Mouse (Mus musculus) erythroid progenitor cell, adult 5-6 weeks (primary cell): ENCODE data around the gene Ppp2r2c. TPM values are rescaled to one million over a fixed set of nuclear protein-coding genes. Genes with fewer than 3 reads are reported as not detected.

Experiments used
- ATAC-seq: replicated peaks from 2 replicates; pipeline ENCODE4 v1.8.0; 2016; ENCODE audit warnings: moderate number of reproducible peaks, mild to moderate bottlenecking, moderate TSS enrichment, inconsistent platforms; ENCODE audit not compliant: poor library complexity, low FRiP score, severe bottlenecking
- total RNA-seq, 2 experiments: library from RNA; stranded (forward) in 1 of 2; stranded (reverse) in 1 of 2; fragments of 150-400 nt in 1 of 2; fragments of 186-747, 209-891 nt in 1 of 2; gene quantifications; 2 replicates each; pipeline versions ENCODE4 v1.2.3 to v1.2.4; 2015 to 2017; ENCODE audit warnings: low replicate concordance in 2 of 2

Gene Ppp2r2c
- total RNA-seq (2015; ENCODE audit: low replicate concordance) (not detected in 2 replicates), total RNA-seq (2017; ENCODE audit: low replicate concordance) (not detected in 2 replicates)

GRCm38 (mm10) chr5:36868266-36869090 lies at the start of gene Ppp2r2c:
TSS of gene Ppp2r2c (plus strand) at chr5:36868513.
- no peak for ATAC-seq

- ATAC-seq: no peak
Observed at GRCm38 (mm10) chr5:36819742-36820141, 48.6 kb upstream of the Ppp2r2c start.

- ATAC-seq: peak; percentile 46; the same call in 1 of the 2 replicates
Observed at GRCm38 (mm10) chr5:36820142-36820541, 48.2 kb upstream of the Ppp2r2c start.

GRCm38 (mm10) chr5:36822907-36823306 lies 45.4 kb upstream of the Ppp2r2c start:
- no peak for ATAC-seq

GRCm38 (mm10) chr5:36829098-36829497 lies 39.2 kb upstream of the Ppp2r2c start:
- no peak for ATAC-seq

GRCm38 (mm10) chr5:36829913-36830879 lies 38.1 kb upstream of the Ppp2r2c start, which contains the start of gene Man2b2:
TSS of gene Man2b2 (minus strand) at chr5:36830653.
- peak; percentile 81 for ATAC-seq

GRCm38 (mm10) chr5:36831272-36831671 lies 37.0 kb upstream of the Ppp2r2c start:
- no peak for ATAC-seq

GRCm38 (mm10) chr5:36835933-36836332 lies 32.4 kb upstream of the Ppp2r2c start:
- ATAC-seq: peak; percentile 73

- no peak for ATAC-seq
Observed at GRCm38 (mm10) chr5:36839032-36839431, 29.3 kb upstream of the Ppp2r2c start.

GRCm38 (mm10) chr5:36839602-36840001 lies 28.7 kb upstream of the Ppp2r2c start:
- ATAC-seq: no peak

- no peak for ATAC-seq
Observed at GRCm38 (mm10) chr5:36840092-36840491, 28.2 kb upstream of the Ppp2r2c start.

- no peak for ATAC-seq
Observed at GRCm38 (mm10) chr5:36841701-36842100, 26.6 kb upstream of the Ppp2r2c start.

GRCm38 (mm10) chr5:36844490-36844889 lies 23.8 kb upstream of the Ppp2r2c start:
- no peak for ATAC-seq

- no peak for ATAC-seq
Observed at GRCm38 (mm10) chr5:36851572-36851971, 16.7 kb upstream of the Ppp2r2c start.

- no peak for ATAC-seq
Observed at GRCm38 (mm10) chr5:36855180-36855579, 13.1 kb upstream of the Ppp2r2c start.

GRCm38 (mm10) chr5:36856529-36856928 lies 11.8 kb upstream of the Ppp2r2c start:
- ATAC-seq: no peak

GRCm38 (mm10) chr5:36857546-36857945 lies 10.8 kb upstream of the Ppp2r2c start:
- ATAC-seq: no peak

- ATAC-seq: no peak
Observed at GRCm38 (mm10) chr5:36861084-36861483, 7.2 kb upstream of the Ppp2r2c start.

GRCm38 (mm10) chr5:36866701-36867250 lies 1.5 kb upstream of the Ppp2r2c start:
- ATAC-seq: no peak

GRCm38 (mm10) chr5:36867561-36867960 lies 752 bp upstream of the Ppp2r2c start:
- ATAC-seq: no peak
